Mouse (Mus musculus) bone marrow, adult 2 months (tissue): Measurements from ENCODE around the gene Bcas1. TPM values are rescaled to one million over a fixed set of nuclear protein-coding genes. Genes with fewer than 3 reads are reported as not detected.
A peak's percentile ranks its signal among the peaks of the same experiment; 100 is the strongest.

Experiments used
- H3K27ac ChIP-seq: fragments of 200-500 bp; 2 replicates; pipeline ENCODE4 v1.5.1; 2012; ENCODE audit warnings: low read depth, mild to moderate bottlenecking, control low read depth, inconsistent platforms, low read length; ENCODE audit not compliant: control insufficient read depth, poor library complexity, insufficient read depth
- H3K4me1 ChIP-seq: fragments of 200-500 bp; 2 replicates; pipeline ENCODE4 v1.6.1; 2011; ENCODE audit warnings: low read length; ENCODE audit not compliant: control insufficient read depth, insufficient read depth
- H3K4me3 ChIP-seq: fragments of 200-500 bp; replicated peaks from 2 replicates; pipeline ENCODE3; 2011; ENCODE audit warnings: mild to moderate bottlenecking, low read depth, low read length, control low read depth; ENCODE audit not compliant: control insufficient read depth
- CTCF ChIP-seq: fragments of 200-500 bp; IDR thresholded peaks from 2 replicates; pipeline ENCODE4 v1.5.1; 2011; ENCODE audit warnings: low read length, control low read depth; ENCODE audit not compliant: control insufficient read depth, insufficient read depth
- POLR2A ChIP-seq: fragments of 200-500 bp; IDR thresholded peaks from 2 replicates; pipeline ENCODE4 v1.6.1; 2011; ENCODE audit warnings: low read depth, mild to moderate bottlenecking, control low read depth, low read length, borderline replicate concordance; ENCODE audit not compliant: control insufficient read depth
- WGBS: fragments of 180-500 bp; shearing (Covaris S2); methylation state at CpG from one replicate; pipeline ENCODE4 v1.1.7; 2018; 5-methylcytosine and 5-hydroxymethylcytosine counted together
- polyA plus RNA-seq: library from polyadenylated mRNA; stranded (reverse); fragments of >200 nt; gene quantifications from 2 replicates; pipeline ENCODE4 v1.2.4, GENCODE M21; 2011; ENCODE audit warnings: low replicate concordance; ENCODE audit not compliant: missing spikeins, insufficient read depth, insufficient read length

Gene Bcas1
- polyA plus RNA-seq, 1 experiment, result 2.4 TPM

DNA sequence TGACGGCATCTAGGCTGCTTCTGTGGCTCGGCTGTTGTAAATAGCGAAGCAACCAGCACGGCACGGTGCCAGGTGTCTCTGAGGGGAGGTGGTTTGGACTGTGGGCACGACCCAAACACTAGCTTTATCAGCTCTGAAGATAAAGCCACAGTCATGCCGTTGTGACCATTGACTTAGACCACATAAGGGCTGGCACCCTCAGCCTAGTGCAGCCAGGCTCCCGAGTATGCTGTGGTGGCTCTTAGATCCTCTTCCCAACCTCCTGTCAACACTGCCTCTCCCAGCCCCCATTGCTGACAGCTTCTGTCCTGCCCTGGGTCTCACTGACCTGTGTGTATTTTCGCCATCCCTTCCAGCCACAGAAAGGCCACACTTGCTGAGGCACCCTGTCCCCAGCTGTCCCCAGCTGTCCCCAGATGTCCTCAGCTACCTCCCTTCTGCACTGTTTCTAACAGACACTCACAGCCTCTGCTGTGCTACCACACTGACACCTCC lies 91.3 kb downstream of the Bcas1 start:
- no peak for TF ChIP-seq CTCF
- no peak for TF ChIP-seq POLR2A
- no peak overlapping the region for H3K4me3 ChIP-seq

DNA sequence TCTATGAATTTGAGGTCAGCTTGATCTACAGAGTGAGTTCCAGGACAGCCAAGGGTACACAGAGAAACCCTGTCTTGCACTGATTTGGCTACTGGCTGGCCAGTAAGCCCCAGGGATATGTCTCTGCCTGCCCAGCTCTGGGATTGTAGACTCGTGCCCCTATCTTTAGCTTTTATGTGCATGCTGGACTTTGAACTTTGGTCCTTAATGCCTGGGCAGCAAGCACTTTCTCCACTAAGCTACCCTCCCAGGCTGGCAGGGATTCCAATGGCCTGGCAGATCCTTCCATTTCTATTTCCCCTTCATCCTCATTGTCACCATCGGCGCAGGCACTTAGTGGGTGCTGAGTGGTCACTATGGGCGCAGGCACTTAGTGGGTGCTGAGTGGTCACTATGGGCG lies 92.5 kb downstream of the Bcas1 start:
- 80% methylated on average over 5 of the region's 5 CpGs for WGBS
- no peak overlapping the region for H3K4me3 ChIP-seq
- TF ChIP-seq POLR2A, result no peak
- no peak for TF ChIP-seq CTCF
- peaks cover 2% of the 10 kb centered on the region; the same call in 1 of the 2 replicates for H3K4me1 ChIP-seq
- H3K27ac ChIP-seq, result no peak overlapping the region

More for the DNA sequence above, 91.3 kb downstream of the Bcas1 start:
- Histone ChIP-seq H3K27ac (no peak overlapping the region), H3K4me1 (peaks cover 2% of the 10 kb centered on the region; the same call in 1 of the 2 replicates)
- WGBS, result 5% methylated on average over 9 of the region's 9 CpGs

DNA sequence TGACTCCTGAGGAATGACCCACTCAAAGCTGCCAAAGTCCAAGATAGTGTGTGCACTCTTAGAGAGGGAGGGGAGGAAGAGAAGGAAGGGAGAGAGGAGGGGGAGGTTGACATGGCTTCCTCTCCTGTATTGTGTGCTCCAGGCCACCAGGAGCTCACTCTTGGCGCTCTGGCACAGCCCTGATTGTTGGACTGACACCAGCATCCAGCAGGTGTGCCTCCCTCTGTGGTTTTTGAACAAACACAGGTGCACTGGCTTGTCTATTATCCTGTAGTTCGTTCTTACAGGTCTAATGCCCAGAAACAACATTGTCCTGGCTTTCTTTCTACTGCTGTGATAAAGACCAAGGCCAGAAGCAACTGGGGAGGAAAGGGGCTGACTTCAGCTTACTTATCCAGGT lies 95.8 kb downstream of the Bcas1 start:
- 40% methylated on average over 2 of the region's 2 CpGs for WGBS
- Histone ChIP-seq H3K4me1 (peaks cover 4% of the 10 kb centered on the region; the same call in 1 of the 2 replicates), H3K4me3 (no peak overlapping the region), H3K27ac (no peak overlapping the region)
- TF ChIP-seq POLR2A (no peak), CTCF (no peak)

DNA sequence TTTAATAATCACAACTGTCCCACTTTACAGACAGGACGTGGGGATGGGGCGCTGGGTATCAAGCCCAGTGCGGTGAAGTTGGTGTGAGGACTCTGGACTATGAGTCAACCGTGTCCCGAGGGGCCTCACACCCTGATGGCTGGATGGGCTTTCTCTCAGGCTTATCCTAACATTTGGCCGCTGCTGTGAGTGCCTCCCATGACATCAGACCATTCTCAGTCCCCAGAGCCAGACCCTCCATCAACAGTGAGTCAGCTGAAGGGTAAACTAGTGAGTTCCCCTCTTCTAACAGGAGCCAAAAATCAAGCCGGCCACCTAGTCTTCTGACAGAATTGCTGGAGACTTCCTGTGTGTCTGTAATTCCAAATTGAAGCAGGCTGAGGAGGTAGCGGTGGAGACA lies 97.2 kb downstream of the Bcas1 start:
- 61% methylated on average over 8 of the region's 8 CpGs for WGBS
- Histone ChIP-seq H3K27ac (no peak overlapping the region; the same call in 1 of the 2 replicates), H3K4me1 (peaks cover 2% of the 10 kb centered on the region; the same call in 1 of the 2 replicates), H3K4me3 (no peak overlapping the region)
- no peak for TF ChIP-seq CTCF
- TF ChIP-seq POLR2A, result no peak

DNA sequence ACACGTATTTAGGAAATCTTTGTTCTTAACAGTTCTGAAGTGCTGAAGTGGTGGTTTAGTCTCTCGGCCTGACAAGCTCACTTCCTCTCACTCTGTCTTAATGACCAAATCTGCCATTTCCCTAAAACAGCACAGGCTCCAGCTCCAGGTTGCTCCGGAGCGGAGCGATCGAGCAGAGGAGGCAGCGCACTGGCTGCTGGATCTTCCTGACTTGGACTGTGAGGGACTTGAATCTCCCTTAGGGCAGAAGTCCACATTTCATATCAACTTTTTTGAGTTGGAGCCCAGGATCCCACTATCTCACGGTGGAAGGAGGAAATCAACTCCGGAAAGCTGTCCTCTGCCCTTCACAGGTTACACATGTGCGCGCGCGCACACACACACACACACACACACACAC lies 97.7 kb downstream of the Bcas1 start:
- H3K27ac ChIP-seq, result peak overlapping the region; percentile 64
- TF ChIP-seq CTCF, result no peak
- TF ChIP-seq POLR2A, result no peak
- peak overlapping the region; percentile 25 for H3K4me3 ChIP-seq
- WGBS, result 46% methylated on average over 13 of the region's 13 CpGs
- H3K4me1 ChIP-seq, result peaks cover 2% of the 10 kb centered on the region; the same call in 1 of the 2 replicates

GRCm38 (mm10) chr2:170323925-170324347 lies 103.7 kb downstream of the Bcas1 start:
- Histone ChIP-seq H3K27ac (no peak overlapping the region), H3K4me3 (no peak overlapping the region), H3K4me1 (peaks cover 2% of the 10 kb centered on the region; the same call in 1 of the 2 replicates)
- WGBS, result 12% methylated on average over 19 of the region's 19 CpGs
- TF ChIP-seq CTCF (no peak), POLR2A (no peak)

DNA sequence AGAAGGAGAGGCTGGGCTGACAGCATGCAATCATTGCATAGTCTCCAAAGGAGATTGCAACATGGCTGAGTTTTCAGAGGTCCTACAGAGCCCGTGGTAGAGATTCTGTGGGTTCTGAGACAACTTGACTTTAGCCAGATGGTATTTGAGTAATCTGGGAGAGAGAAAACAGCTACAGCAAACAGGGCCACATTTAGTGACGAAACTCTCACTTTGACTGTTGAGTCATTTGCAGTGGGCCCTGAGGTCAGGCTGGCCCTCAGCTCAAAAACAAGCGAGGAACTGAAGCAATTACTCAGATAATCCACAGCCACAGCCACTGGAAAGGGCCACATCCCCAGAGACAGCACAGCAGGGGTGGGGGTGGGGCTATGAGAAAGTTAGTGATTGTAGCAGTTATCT lies 105.6 kb downstream of the Bcas1 start:
- peak overlapping the region; percentile 45 for H3K27ac ChIP-seq
- H3K4me1 ChIP-seq, result peaks cover 2% of the 10 kb centered on the region; the same call in 1 of the 2 replicates
- no peak overlapping the region for H3K4me3 ChIP-seq
- TF ChIP-seq POLR2A (no peak), CTCF (no peak)
- 13% methylated on average over 3 of the region's 3 CpGs for WGBS

DNA sequence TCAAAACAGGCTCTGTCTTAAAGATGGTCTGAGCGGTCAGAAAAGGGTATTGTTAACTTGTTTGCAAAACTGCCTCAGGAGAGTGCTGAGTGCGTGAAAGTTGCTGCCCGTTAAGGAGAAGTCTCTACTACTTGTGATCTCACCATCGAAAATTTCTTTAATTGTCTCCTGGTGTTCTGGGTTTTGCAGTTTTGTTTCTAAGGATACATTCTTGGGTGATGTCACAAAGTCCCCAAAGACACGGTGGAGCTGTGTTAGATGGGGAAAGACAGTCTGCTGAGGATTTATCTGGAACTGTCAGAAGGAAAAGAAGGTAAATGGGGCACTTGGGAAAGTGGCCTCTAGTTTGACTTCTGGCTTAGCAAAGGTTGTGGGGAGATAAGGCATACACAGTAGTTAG lies 106.1 kb downstream of the Bcas1 start:
- Histone ChIP-seq H3K4me3 (no peak overlapping the region), H3K4me1 (peaks cover 4% of the 10 kb centered on the region; the same call in 1 of the 2 replicates), H3K27ac (peak overlapping the region; percentile 28; the same call in 1 of the 2 replicates)
- TF ChIP-seq CTCF (no peak), POLR2A (no peak)
- WGBS, result 27% methylated on average over 5 of the region's 5 CpGs
